Mouse (Mus musculus): ENCODE results near the gene Taf10. TPM values are rescaled to one million over a fixed set of nuclear protein-coding genes. Genes with fewer than 3 reads are reported as not detected.

The Taf10 gene
- total RNA-seq (2014; rRNA removed) (87.3 and 107 TPM in 2 replicates), polyA plus RNA-seq (2012; rRNA removed) (296 and 310 TPM in 2 replicates)

- peak within 1 kb of the TSS; percentile 89 for H3K9ac ChIP-seq (ENCODE audit: low read depth, low read length)
- H3K4me3 ChIP-seq (ENCODE audit: insufficient read depth, low read depth, low read length), result peak within 1 kb of the TSS; percentile 79
- DNase-seq (ENCODE audit: extremely low read depth, low read depth, low spot score), result peak; percentile 82
- peaks cover 3% of the 10 kb centered on the region; the same call in 1 of the 2 replicates for H3K4me1 ChIP-seq (ENCODE audit: control insufficient read depth, insufficient read depth, low read length)
- TF ChIP-seq CTCF (IDR thresholded peaks at IDR 0.05; ENCODE audit: low read depth, low read length) (peak; percentile 65), POLR2A (IDR thresholded peaks at IDR 0.05; ENCODE audit: extremely low read depth, insufficient read depth, low read length) (peak; percentile 52; the same call in 1 of the 2 replicates)
- 0 out of 2 replicates have a peak, but pooled peaks cover 4% of the 10 kb centered on the region for H3K79me2 ChIP-seq (ENCODE audit: control insufficient read depth, insufficient read depth, low read length)
- under 1% methylated on average over 65 of the region's 67 CpGs for WGBS
- peak within 1 kb of the TSS; percentile 41 for H3K27ac ChIP-seq (replicated peaks; ENCODE audit: insufficient read depth, low read depth, low read length)
- H3K27me3 ChIP-seq (ENCODE audit: control insufficient read depth, insufficient read depth, low read length), result no peaks in the 10 kb centered on the region
- H3K36me3 ChIP-seq (ENCODE audit: control insufficient read depth, insufficient read depth, low read length), result peaks cover 42% of the 10 kb centered on the region
These were observed at the start of gene Taf10 for GRCm38 (mm10) chr7:105743926-105744590. Taf10 (minus strand) TSS chr7:105744361.

DNA sequence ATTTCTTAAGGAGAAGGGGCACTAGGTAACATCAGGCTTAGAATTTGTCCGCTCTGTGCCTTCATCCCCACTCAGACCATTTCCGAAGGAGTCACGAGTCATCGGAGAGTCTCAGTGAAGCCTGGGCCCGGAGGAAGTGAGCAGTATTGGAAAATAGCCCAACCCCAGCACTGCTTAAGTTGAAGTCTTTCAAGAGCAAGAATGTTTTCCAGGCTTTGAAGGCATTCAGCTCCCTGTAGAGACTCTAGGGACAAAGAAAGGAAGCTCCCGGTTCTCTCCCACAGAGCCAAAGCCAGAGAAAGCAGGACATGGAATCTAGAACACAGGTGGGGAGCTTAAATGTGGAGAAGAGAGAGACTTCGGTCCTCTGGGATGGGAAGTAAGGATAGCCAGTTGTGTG lies 49.5 kb upstream of the Taf10 start:
- Histone ChIP-seq H3K36me3 (ENCODE audit: control insufficient read depth, insufficient read depth, low read length) (no peaks in the 10 kb centered on the region), H3K4me1 (ENCODE audit: control insufficient read depth, insufficient read depth, low read length) (no peaks in the 10 kb centered on the region), H3K4me3 (ENCODE audit: insufficient read depth, low read depth, low read length) (no peak overlapping the region), H3K9ac (ENCODE audit: low read depth, low read length) (no peak overlapping the region), H3K27ac (replicated peaks; ENCODE audit: insufficient read depth, low read depth, low read length) (no peak overlapping the region), H3K27me3 (ENCODE audit: control insufficient read depth, insufficient read depth, low read length) (no peaks in the 10 kb centered on the region), H3K79me2 (ENCODE audit: control insufficient read depth, insufficient read depth, low read length) (no peaks in the 10 kb centered on the region)
- 85% methylated on average over 7 of the region's 7 CpGs for WGBS
- DNase-seq (ENCODE audit: extremely low read depth, low read depth, low spot score), result no peak
- TF ChIP-seq POLR2A (IDR thresholded peaks at IDR 0.05; ENCODE audit: extremely low read depth, insufficient read depth, low read length) (no peak), CTCF (IDR thresholded peaks at IDR 0.05; ENCODE audit: low read depth, low read length) (no peak)

DNA sequence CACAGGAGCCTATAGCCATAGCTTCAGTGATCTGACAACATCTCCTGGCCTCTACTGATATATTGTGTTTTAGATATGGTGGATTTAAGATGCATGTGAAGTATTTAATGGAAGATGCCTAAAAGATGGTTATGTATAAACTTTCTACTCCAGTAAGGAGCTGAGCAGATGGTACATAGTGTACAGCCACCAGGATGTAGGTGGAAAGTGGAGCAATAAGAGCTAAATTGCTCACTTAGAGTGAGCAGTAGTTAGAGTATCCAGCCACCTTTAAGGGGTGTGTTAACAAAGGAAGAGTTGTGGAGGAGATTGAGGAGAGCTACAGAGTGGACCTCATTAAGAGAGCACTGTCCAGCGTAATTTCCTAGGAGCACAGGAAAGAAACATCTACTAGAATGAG lies 47.0 kb upstream of the Taf10 start:
- TF ChIP-seq POLR2A (IDR thresholded peaks at IDR 0.05; ENCODE audit: extremely low read depth, insufficient read depth, low read length) (no peak), CTCF (IDR thresholded peaks at IDR 0.05; ENCODE audit: low read depth, low read length) (no peak)
- Histone ChIP-seq H3K27me3 (ENCODE audit: control insufficient read depth, insufficient read depth, low read length) (peaks cover 8% of the 10 kb centered on the region), H3K36me3 (ENCODE audit: control insufficient read depth, insufficient read depth, low read length) (no peaks in the 10 kb centered on the region), H3K9ac (ENCODE audit: low read depth, low read length) (no peak overlapping the region), H3K4me1 (ENCODE audit: control insufficient read depth, insufficient read depth, low read length) (no peaks in the 10 kb centered on the region), H3K27ac (replicated peaks; ENCODE audit: insufficient read depth, low read depth, low read length) (no peak overlapping the region), H3K79me2 (ENCODE audit: control insufficient read depth, insufficient read depth, low read length) (no peaks in the 10 kb centered on the region), H3K4me3 (ENCODE audit: insufficient read depth, low read depth, low read length) (no peak overlapping the region)
- DNase-seq (ENCODE audit: extremely low read depth, low read depth, low spot score), result no peak
- 92% methylated on average over 1 of the region's 1 CpGs for WGBS

GRCm38 (mm10) chr7:105787285-105788140 lies 43.4 kb upstream of the Taf10 start, which contains the start of gene Dchs1:
Dchs1 (minus strand) TSS chr7:105787654.
- Histone ChIP-seq H3K79me2 (ENCODE audit: control insufficient read depth, insufficient read depth, low read length) (no peaks in the 10 kb centered on the region), H3K27ac (replicated peaks; ENCODE audit: insufficient read depth, low read depth, low read length) (0 out of 2 replicates have a peak within 1 kb of the TSS, but pooled peaks have one; percentile 13), H3K36me3 (ENCODE audit: control insufficient read depth, insufficient read depth, low read length) (no peaks in the 10 kb centered on the region), H3K4me1 (ENCODE audit: control insufficient read depth, insufficient read depth, low read length) (no peaks in the 10 kb centered on the region), H3K4me3 (ENCODE audit: insufficient read depth, low read depth, low read length) (peak within 1 kb of the TSS; percentile 57), H3K27me3 (ENCODE audit: control insufficient read depth, insufficient read depth, low read length) (peaks cover 8% of the 10 kb centered on the region), H3K9ac (ENCODE audit: low read depth, low read length) (peak within 1 kb of the TSS; percentile 64)
- DNase-seq (ENCODE audit: extremely low read depth, low read depth, low spot score), result no peak
- 3% methylated on average over 73 of the region's 97 CpGs for WGBS
- TF ChIP-seq CTCF (IDR thresholded peaks at IDR 0.05; ENCODE audit: low read depth, low read length) (no peak), POLR2A (IDR thresholded peaks at IDR 0.05; ENCODE audit: extremely low read depth, insufficient read depth, low read length) (no peak)

- H3K27me3 ChIP-seq (ENCODE audit: control insufficient read depth, insufficient read depth, low read length), result peaks cover 8% of the 10 kb centered on the region
- TF ChIP-seq POLR2A (IDR thresholded peaks at IDR 0.05; ENCODE audit: extremely low read depth, insufficient read depth, low read length), result no peak
- TF ChIP-seq CTCF (IDR thresholded peaks at IDR 0.05; ENCODE audit: low read depth, low read length), result no peak
- no peak for DNase-seq (ENCODE audit: extremely low read depth, low read depth, low spot score)
- H3K27ac ChIP-seq (replicated peaks; ENCODE audit: insufficient read depth, low read depth, low read length), result no peak overlapping the region
- peak overlapping the region; percentile 64 for H3K9ac ChIP-seq (ENCODE audit: low read depth, low read length)
- H3K4me1 ChIP-seq (ENCODE audit: control insufficient read depth, insufficient read depth, low read length), result no peaks in the 10 kb centered on the region
- H3K4me3 ChIP-seq (ENCODE audit: insufficient read depth, low read depth, low read length), result peak overlapping the region; percentile 56
- 18% methylated on average over 20 of the region's 20 CpGs for WGBS
- H3K36me3 ChIP-seq (ENCODE audit: control insufficient read depth, insufficient read depth, low read length), result no peaks in the 10 kb centered on the region
- H3K79me2 ChIP-seq (ENCODE audit: control insufficient read depth, insufficient read depth, low read length), result no peaks in the 10 kb centered on the region
These were observed 42.5 kb upstream of the Taf10 start for GRCm38 (mm10) chr7:105786506-105787284.
